Mouse (Mus musculus): ENCODE measurements around the gene Acss2. TPM values are rescaled to one million over a fixed set of nuclear protein-coding genes. Genes with fewer than 3 reads are reported as not detected.
"Not testable (repeated sequence)": the region's sequence is repeated elsewhere in the genome, so short reads cannot be mapped to it uniquely, and the experiment has no call there.

Acss2 gene
- polyA plus RNA-seq, 1 experiment from 2014 or later = 4.1 TPM

GRCm38 (mm10) chr2:155590876-155591275 is 73.1 kb downstream of the Acss2 start:
- H3K27ac ChIP-seq = no peak overlapping the region
- WGBS (ENCODE audit: missing documents) = 97% methylated on average over 2 of the region's 2 CpGs
- H3K4me3 ChIP-seq (ENCODE audit: inconsistent target) = no peak overlapping the region
- H3K36me3 ChIP-seq (ENCODE audit: inconsistent target) = no peaks in the 10 kb centered on the region
- no peaks in the 10 kb centered on the region for H3K79me2 ChIP-seq (ENCODE audit: inconsistent target)

- Histone ChIP-seq H3K4me3 (ENCODE audit: inconsistent target) (peak overlapping the region; percentile 80), H3K36me3 (ENCODE audit: inconsistent target) (no peaks in the 10 kb centered on the region), H3K79me2 (ENCODE audit: inconsistent target) (no peaks in the 10 kb centered on the region), H3K27ac (peak overlapping the region; percentile 55)
- 13% methylated on average over 6 of the region's 6 CpGs for WGBS (ENCODE audit: missing documents)
Observed at GRCm38 (mm10) chr2:155591676-155592075, 73.9 kb downstream of the Acss2 start.

- under 1% methylated on average over 53 of the region's 53 CpGs for WGBS (ENCODE audit: missing documents)
- H3K27ac ChIP-seq = peak within 1 kb of the TSS; percentile 55
Observed at GRCm38 (mm10) chr2:155592137-155592853, 74.5 kb downstream of the Acss2 start, which contains the start of gene Gss. Gene Gss, minus strand, starts transcription at chr2:155592810.

GRCm38 (mm10) chr2:155592854-155593283 is 75.1 kb downstream of the Acss2 start:
- 2% methylated on average over 9 of the region's 9 CpGs for WGBS (ENCODE audit: missing documents)
- Histone ChIP-seq H3K27ac (0 out of 2 replicates have a peak overlapping the region, but pooled peaks have one; percentile 24), H3K36me3 (ENCODE audit: inconsistent target) (no peaks in the 10 kb centered on the region), H3K4me3 (ENCODE audit: inconsistent target) (peak overlapping the region; percentile 80), H3K79me2 (ENCODE audit: inconsistent target) (no peaks in the 10 kb centered on the region)

More at GRCm38 (mm10) chr2:155592137-155592853, 74.5 kb downstream of the Acss2 start, which contains the start of gene Gss:
- Histone ChIP-seq H3K36me3 (ENCODE audit: inconsistent target) (no peaks in the 10 kb centered on the region), H3K4me3 (ENCODE audit: inconsistent target) (peak within 1 kb of the TSS; percentile 80), H3K79me2 (ENCODE audit: inconsistent target) (no peaks in the 10 kb centered on the region)

GRCm38 (mm10) chr2:155595516-155595915 is 77.8 kb downstream of the Acss2 start:
- no peak overlapping the region for H3K27ac ChIP-seq
- H3K79me2 ChIP-seq (ENCODE audit: inconsistent target) = no peaks in the 10 kb centered on the region
- WGBS (ENCODE audit: missing documents) = 84% methylated on average over 6 of the region's 6 CpGs

GRCm38 (mm10) chr2:155603707-155604106 is 86.0 kb downstream of the Acss2 start:
- no peaks in the 10 kb centered on the region for H3K36me3 ChIP-seq (ENCODE audit: inconsistent target)
- no peak overlapping the region for H3K4me3 ChIP-seq (ENCODE audit: inconsistent target)
- H3K79me2 ChIP-seq (ENCODE audit: inconsistent target) = no peaks in the 10 kb centered on the region
- WGBS (ENCODE audit: missing documents) = 97% methylated on average over 3 of the region's 3 CpGs
- no peak overlapping the region for H3K27ac ChIP-seq

More at GRCm38 (mm10) chr2:155595516-155595915, 77.8 kb downstream of the Acss2 start:
- H3K36me3 ChIP-seq (ENCODE audit: inconsistent target) = no peaks in the 10 kb centered on the region
- no peak overlapping the region for H3K4me3 ChIP-seq (ENCODE audit: inconsistent target)

GRCm38 (mm10) chr2:155604560-155605235 is 87.0 kb downstream of the Acss2 start:
- WGBS (ENCODE audit: missing documents) = 70% methylated on average over 10 of the region's 10 CpGs
- no peak overlapping the region for H3K27ac ChIP-seq
- no peaks in the 10 kb centered on the region for H3K36me3 ChIP-seq (ENCODE audit: inconsistent target)
- H3K79me2 ChIP-seq (ENCODE audit: inconsistent target) = no peaks in the 10 kb centered on the region
- no peak overlapping the region for H3K4me3 ChIP-seq (ENCODE audit: inconsistent target)

DNA sequence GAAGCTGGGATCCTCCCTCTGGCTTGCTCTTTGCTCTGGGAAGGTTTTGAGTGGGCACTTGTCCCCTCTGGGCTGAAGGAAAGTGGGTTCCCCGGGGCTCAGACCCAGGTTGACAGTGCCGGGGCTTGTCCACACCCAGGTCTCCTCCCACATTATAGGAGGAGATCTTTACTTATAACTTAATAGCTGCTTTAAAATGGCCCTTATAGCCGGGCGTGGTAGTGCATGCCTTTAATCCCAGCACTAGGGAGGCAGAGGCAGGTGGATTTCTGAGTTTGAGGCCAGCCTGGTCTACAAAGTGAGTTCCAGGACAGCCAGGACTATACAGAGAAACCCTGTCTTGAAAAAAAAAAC is 87.5 kb downstream of the Acss2 start:
- WGBS (ENCODE audit: missing documents) = 89% methylated on average over 4 of the region's 4 CpGs
- H3K79me2 ChIP-seq (ENCODE audit: inconsistent target); H3K36me3 ChIP-seq (ENCODE audit: inconsistent target); H3K27ac ChIP-seq; H3K4me3 ChIP-seq (ENCODE audit: inconsistent target): not testable (repeated sequence)

GRCm38 (mm10) chr2:155606360-155606759 is 88.6 kb downstream of the Acss2 start:
- Histone ChIP-seq H3K27ac (no peak overlapping the region), H3K36me3 (ENCODE audit: inconsistent target) (no peaks in the 10 kb centered on the region), H3K4me3 (ENCODE audit: inconsistent target) (no peak overlapping the region), H3K79me2 (ENCODE audit: inconsistent target) (no peaks in the 10 kb centered on the region)
- 90% methylated on average over 4 of the region's 4 CpGs for WGBS (ENCODE audit: missing documents)

GRCm38 (mm10) chr2:155610978-155611377 is 93.2 kb downstream of the Acss2 start, which contains the start of gene Myh7b:
Gene Myh7b, plus strand, starts transcription at chr2:155611212.
- Histone ChIP-seq H3K36me3 (ENCODE audit: inconsistent target) (no peaks in the 10 kb centered on the region), H3K79me2 (ENCODE audit: inconsistent target) (no peaks in the 10 kb centered on the region), H3K4me3 (ENCODE audit: inconsistent target) (no peak within 1 kb of the TSS), H3K27ac (no peak within 1 kb of the TSS)
- WGBS (ENCODE audit: missing documents) = 61% methylated on average over 4 of the region's 4 CpGs

GRCm38 (mm10) chr2:155611834-155612550 is 94.2 kb downstream of the Acss2 start:
- Histone ChIP-seq H3K79me2 (ENCODE audit: inconsistent target) (no peaks in the 10 kb centered on the region), H3K36me3 (ENCODE audit: inconsistent target) (no peaks in the 10 kb centered on the region), H3K4me3 (ENCODE audit: inconsistent target) (no peak overlapping the region), H3K27ac (no peak overlapping the region)
- 92% methylated on average over 9 of the region's 9 CpGs for WGBS (ENCODE audit: missing documents)

DNA sequence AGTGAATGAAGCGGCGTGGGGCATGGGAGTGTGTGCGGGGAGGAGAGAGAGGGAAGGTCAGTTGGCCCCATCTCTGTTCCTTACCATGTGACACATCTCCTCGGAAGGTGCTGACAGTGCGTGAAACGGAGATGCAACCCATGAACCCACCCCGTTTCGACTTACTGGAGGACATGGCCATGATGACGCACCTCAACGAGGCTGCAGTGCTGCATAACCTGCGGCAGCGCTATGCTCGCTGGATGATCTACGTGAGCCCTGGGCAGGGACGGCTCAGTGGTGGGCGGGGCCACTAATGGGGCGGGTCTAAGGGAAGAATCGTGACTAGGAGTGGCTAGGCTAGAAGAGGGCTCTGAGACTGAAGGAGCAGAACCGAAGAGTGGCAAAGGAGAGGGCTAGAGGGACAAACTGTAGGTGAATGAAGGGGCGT is 95.6 kb downstream of the Acss2 start:
- Histone ChIP-seq H3K36me3 (ENCODE audit: inconsistent target) (no peaks in the 10 kb centered on the region), H3K79me2 (ENCODE audit: inconsistent target) (no peaks in the 10 kb centered on the region), H3K27ac (no peak overlapping the region), H3K4me3 (ENCODE audit: inconsistent target) (peak overlapping the region; percentile 3; the same call in 1 of the 2 replicates)
- 3% methylated on average over 20 of the region's 20 CpGs for WGBS (ENCODE audit: missing documents)

- 71% methylated on average over 7 of the region's 8 CpGs for WGBS (ENCODE audit: missing documents)
- Histone ChIP-seq H3K27ac (no peak overlapping the region), H3K79me2 (ENCODE audit: inconsistent target) (no peaks in the 10 kb centered on the region), H3K36me3 (ENCODE audit: inconsistent target) (no peaks in the 10 kb centered on the region), H3K4me3 (ENCODE audit: inconsistent target) (no peak overlapping the region; the same call in 1 of the 2 replicates)
Observed at GRCm38 (mm10) chr2:155613953-155614352, 96.2 kb downstream of the Acss2 start.

DNA sequence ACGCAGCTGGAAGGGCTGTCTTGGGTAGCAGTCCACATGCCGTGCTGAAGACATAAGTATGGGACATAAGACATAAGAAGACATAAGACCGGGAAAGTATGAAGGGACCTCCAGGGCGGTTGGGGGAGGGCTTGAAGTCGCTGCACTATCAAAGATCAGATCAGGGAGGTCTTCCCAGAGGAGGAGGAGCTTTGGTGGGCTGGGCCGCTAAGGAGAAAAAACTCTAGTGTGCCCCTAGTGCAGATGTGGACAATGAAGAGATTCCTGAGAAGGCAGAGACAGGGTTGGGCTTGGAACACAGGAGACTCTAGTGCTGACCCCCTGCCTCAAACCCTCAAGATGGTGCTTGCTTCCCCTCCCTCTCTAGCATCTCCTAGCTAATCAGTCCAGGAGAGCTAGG is 99.2 kb downstream of the Acss2 start:
- 70% methylated on average over 6 of the region's 6 CpGs for WGBS (ENCODE audit: missing documents)
- no peak overlapping the region for H3K27ac ChIP-seq
- no peak overlapping the region for H3K4me3 ChIP-seq (ENCODE audit: inconsistent target)
- H3K36me3 ChIP-seq (ENCODE audit: inconsistent target) = no peaks in the 10 kb centered on the region
- H3K79me2 ChIP-seq (ENCODE audit: inconsistent target) = no peaks in the 10 kb centered on the region
